In genomic region chr1:164047934-164048333, GRCm38 (mm10) we compare ENCODE assay signal across 28 mouse cellular contexts. TPM values are rescaled to one million over a fixed set of nuclear protein-coding genes. Genes with fewer than 3 reads are reported as not detected.
DNase-seq lines count a peak whose midpoint lies in the region; ATAC-seq lines count a peak whose summit lies in the region.
"Had no signal": no experiment of that assay in that cellular context is flagged by ENCODE, and none has a peak within 500 bp of the region (broad histone marks: within the 10 kb centered on the region; RNA-seq: fewer than 3 reads in every experiment).

Gene Sele, plus strand, starts transcription at chr1:164048234.

- no peaks in the 10 kb centered on the region for H3K4me1 ChIP-seq in heart, embryonic 16.5 days (ENCODE audit: control insufficient read depth, insufficient read depth, low read length)
- H3K4me1 ChIP-seq in heart, embryonic 12.5 days (replicated peaks), result no peaks in the 10 kb centered on the region; the same call in 1 of the 2 replicates
- H3K4me1 ChIP-seq: embryonic facial prominence, embryonic 13.5 days; forebrain, embryonic 12.5 days; forebrain, embryonic 15.5 days had no signal

- DNase-seq in heart, adult 8-10 months (ENCODE audit: low spot score), result no peak
- peak; percentile 14 for DNase-seq in heart, postnatal 4 days
- DNase-seq in 3T3-L1 (ENCODE audit: low read depth, low spot score) (peak; percentile 12), NIH3T3 (ENCODE audit: low read depth) (peak; percentile 10)
- DNase-seq: adrenal gland, postnatal 10 days; adrenal gland, postnatal 36 days; cerebellum, adult 18-20 months; cerebellum, adult 9-10 months; cerebellum, postnatal 14 days; gastrocnemius, postnatal 25 days; heart, adult 18-20 months; heart, postnatal 36 days; kidney, adult 18-20 months had no signal

- no peak; the same call in 1 of the 2 replicates for ATAC-seq in heart, embryonic 16.5 days (replicated peaks; ENCODE audit: extremely low read depth, insufficient read depth, low FRiP score)
- ATAC-seq in heart, embryonic 12.5 days (ENCODE audit: insufficient number of reproducible peaks, low FRiP score), result no peak
- ATAC-seq: forebrain, embryonic 15.5 days; hindbrain, postnatal 0 days; inflammation-experienced regulatory T-cells, adult 6 months; intestine, embryonic 16.5 days; Patski had no signal

- H3K27me3 ChIP-seq in heart, embryonic 16.5 days (ENCODE audit: control insufficient read depth, insufficient read depth, low read length), result no peaks in the 10 kb centered on the region
- no peaks in the 10 kb centered on the region for H3K27me3 ChIP-seq in heart, embryonic 12.5 days (replicated peaks)
- H3K27me3 ChIP-seq: embryonic facial prominence, embryonic 13.5 days; forebrain, embryonic 12.5 days; forebrain, embryonic 15.5 days; heart, embryonic 15.5 days had no signal

- 60% methylated on average over 5 of the region's 5 CpGs for WGBS in heart, embryonic 16.5 days
- 65% methylated on average over 5 of the region's 5 CpGs for WGBS in heart, embryonic 12.5 days

- no peaks in the 10 kb centered on the region for H3K36me3 ChIP-seq in heart, embryonic 16.5 days (ENCODE audit: control insufficient read depth, insufficient read depth)
- H3K36me3 ChIP-seq in heart, embryonic 12.5 days, result no peaks in the 10 kb centered on the region
- H3K36me3 ChIP-seq: embryonic facial prominence, embryonic 13.5 days; forebrain, embryonic 12.5 days; forebrain, embryonic 15.5 days; heart, embryonic 15.5 days had no signal

- peak within 1 kb of the TSS; percentile 1; the same call in 1 of the 2 replicates for H3K4me2 ChIP-seq in heart, embryonic 16.5 days (ENCODE audit: low read depth, low read length)
- H3K4me2 ChIP-seq in heart, embryonic 12.5 days, result no peak within 1 kb of the TSS
- H3K4me2 ChIP-seq: embryonic facial prominence, embryonic 13.5 days; forebrain, embryonic 12.5 days; forebrain, embryonic 15.5 days; heart, embryonic 15.5 days; hindbrain, embryonic 14.5 days had no signal

- no peak within 1 kb of the TSS; the same call in 1 of the 2 replicates for H3K9ac ChIP-seq in heart, embryonic 16.5 days (ENCODE audit: low read length)
- no peak within 1 kb of the TSS for H3K9ac ChIP-seq in heart, embryonic 12.5 days
- H3K9ac ChIP-seq: embryonic facial prominence, embryonic 13.5 days; forebrain, embryonic 12.5 days; forebrain, embryonic 15.5 days; heart, embryonic 15.5 days; hindbrain, embryonic 14.5 days had no signal

- no peaks in the 10 kb centered on the region for H3K9me3 ChIP-seq in heart, embryonic 16.5 days (replicated peaks; ENCODE audit: control insufficient read depth, low read length)
- no peaks in the 10 kb centered on the region for H3K9me3 ChIP-seq in heart, embryonic 12.5 days (replicated peaks)
- H3K9me3 ChIP-seq: embryonic facial prominence, embryonic 13.5 days; forebrain, embryonic 12.5 days; forebrain, embryonic 15.5 days; heart, embryonic 15.5 days had no signal

- peak within 1 kb of the TSS; percentile 23 for H3K4me3 ChIP-seq in heart, embryonic 16.5 days (ENCODE audit: low read length)
- no peak within 1 kb of the TSS for H3K4me3 ChIP-seq in heart, embryonic 12.5 days
- H3K4me3 ChIP-seq: embryonic facial prominence, embryonic 13.5 days; erythroblast, embryonic 14.5 days; forebrain, embryonic 12.5 days; forebrain, embryonic 15.5 days; heart, embryonic 15.5 days had no signal

- no peak within 1 kb of the TSS for H3K27ac ChIP-seq in heart, embryonic 16.5 days (ENCODE audit: low read length)
- no peak within 1 kb of the TSS for H3K27ac ChIP-seq in heart, embryonic 12.5 days (ENCODE audit: poor library complexity, severe bottlenecking)
- H3K27ac ChIP-seq: embryonic facial prominence, embryonic 13.5 days; forebrain, embryonic 12.5 days; forebrain, embryonic 15.5 days; heart, embryonic 15.5 days; hindbrain, embryonic 14.5 days; hindbrain, postnatal 0 days had no signal

RNA-seq across cellular contexts. Expression of gene Sele, which starts in this region (rescaled TPM):
- polyA plus RNA-seq in heart, embryonic 16.5 days (2015; fragmentation: Nextera tagmentation; extraction: Ambion mirVana), result 2.2 and 3.0 TPM in 2 replicates
- total RNA-seq in heart, adult 8-10 months (2022), result 1 to 10 TPM in 1 of 4 experiments, under 1 TPM in 3; 0.33 to 1.1 (median 0.54) TPM
- 1 to 10 TPM; 4.5 to 5.1 TPM for total RNA-seq in heart, postnatal 4 days (2021)
- polyA plus RNA-seq in heart, embryonic 12.5 days (2016; fragmentation: Nextera tagmentation; extraction: Ambion mirVana), result 0.37 and 0.46 TPM in 2 replicates
- total RNA-seq: ES-E14; gastrocnemius, adult 8-10 months; hindbrain, postnatal 0 days had no signal
- polyA plus RNA-seq: embryonic facial prominence, embryonic 13.5 days; erythroblast, embryonic 14.5 days; forebrain, embryonic 12.5 days; forebrain, embryonic 15.5 days; hindbrain, embryonic 11.5 days; hindbrain, embryonic 14.5 days; hindbrain, postnatal 0 days; Patski had no signal
